Mouse (Mus musculus) CD4-positive, CD25-positive, alpha-beta regulatory T cell, adult 2 months (primary cell): ENCODE results near the gene Ntf5.
"Not testable (repeated sequence)": the region's sequence is repeated elsewhere in the genome, so short reads cannot be mapped to it uniquely, and the experiment has no call there.

Experiments used
- DNase-seq: peaks from one replicate; pipeline ENCODE4 v3.0.0-alpha.2; 2012; ENCODE audit warnings: low read depth, low spot score

Ntf5 gene

DNA sequence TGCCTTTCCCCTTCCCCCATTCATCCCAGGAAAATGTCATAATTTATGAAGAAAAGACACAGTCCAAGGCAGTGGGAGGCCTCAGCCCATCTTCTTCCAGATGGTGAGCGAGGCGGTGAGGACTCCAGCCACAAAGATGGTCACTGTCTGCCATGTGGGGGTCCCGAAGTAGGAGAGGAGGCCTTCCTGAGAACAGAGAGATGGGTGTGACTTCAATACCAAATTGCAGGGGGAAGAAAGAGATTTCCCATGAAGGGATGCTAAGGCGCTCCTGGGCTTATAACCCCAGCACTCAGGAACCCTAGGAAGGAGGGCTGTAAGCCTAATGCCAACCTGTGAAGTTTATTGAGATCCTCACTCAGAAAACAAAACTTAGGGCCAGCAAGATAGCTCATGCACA lies 48.3 kb downstream of the Ntf5 start:
- no peak for DNase-seq

DNA sequence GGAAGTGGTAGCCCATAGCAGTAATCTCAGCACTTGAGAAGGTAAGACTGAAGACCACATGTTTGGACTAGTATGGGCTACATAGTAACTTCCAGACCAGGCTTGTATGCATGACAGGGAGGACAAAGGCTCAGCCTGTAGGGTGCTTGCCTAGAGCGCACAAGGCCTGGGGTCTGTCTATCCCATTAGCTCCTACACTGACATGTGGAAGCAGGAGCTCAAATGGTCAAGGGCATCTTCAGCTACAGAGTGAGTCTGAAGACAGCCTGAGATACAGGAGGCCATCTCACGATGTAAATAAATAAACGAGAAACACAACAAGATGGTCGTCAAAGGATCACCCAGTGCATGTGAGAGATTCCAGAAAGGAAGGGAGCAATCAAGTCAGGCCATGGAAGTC lies 48.8 kb downstream of the Ntf5 start:
- DNase-seq: no peak

DNA sequence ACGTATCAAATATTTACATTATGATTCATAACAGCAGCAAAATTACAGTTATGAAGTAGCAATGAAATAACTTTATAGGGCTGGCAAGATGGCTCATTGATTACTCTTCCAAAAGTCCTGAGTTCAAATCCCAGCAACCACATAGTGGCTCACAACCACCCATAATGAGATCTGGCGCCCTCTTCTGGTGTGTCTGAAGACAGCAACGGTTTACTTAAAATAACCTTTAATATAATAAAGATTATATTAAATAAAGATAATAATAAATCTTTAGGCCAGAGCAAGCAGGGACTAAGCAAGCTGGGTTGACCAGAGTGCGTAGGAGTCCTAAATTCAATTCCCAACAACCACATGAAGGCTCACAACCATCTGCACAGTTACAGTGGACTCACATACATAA lies 49.4 kb downstream of the Ntf5 start:
- DNase-seq: not testable (repeated sequence)

DNA sequence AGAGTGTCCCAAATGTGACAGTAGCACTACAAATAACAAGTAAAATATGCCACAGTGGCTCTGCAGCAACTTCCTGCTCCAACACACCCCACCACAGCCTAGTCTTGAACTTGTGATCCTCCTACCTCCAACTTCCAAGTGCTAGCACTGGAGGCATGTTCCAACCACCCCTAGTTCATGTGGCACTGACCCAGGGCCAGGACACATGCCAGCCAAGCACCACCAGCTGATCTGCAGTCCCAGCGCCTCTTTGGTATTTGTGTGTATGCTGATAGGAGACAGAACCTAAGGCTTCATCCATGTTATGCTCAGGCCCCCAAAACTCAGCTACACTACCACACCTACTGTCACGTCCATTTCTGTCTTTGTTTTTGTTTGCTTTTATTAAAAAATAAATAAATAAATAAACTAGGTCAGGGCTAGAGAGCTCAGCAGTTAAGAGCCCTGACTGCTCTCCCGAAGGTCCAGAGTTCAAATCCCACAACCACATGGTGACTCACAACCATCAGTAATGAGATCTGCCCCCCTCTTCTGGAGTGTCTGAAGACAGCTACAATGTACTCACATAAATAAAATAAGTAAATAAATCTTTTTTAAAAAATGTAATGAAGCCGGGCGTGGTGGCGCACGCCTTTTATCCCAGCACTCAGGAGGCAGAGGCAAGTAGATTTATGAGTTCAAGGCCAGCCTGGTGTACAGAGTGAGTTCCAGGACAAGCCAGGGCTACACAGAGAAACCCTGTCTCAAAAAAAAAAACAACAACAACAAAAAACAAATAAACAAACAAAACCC lies 50.7 kb downstream of the Ntf5 start:
- no peak for DNase-seq

DNA sequence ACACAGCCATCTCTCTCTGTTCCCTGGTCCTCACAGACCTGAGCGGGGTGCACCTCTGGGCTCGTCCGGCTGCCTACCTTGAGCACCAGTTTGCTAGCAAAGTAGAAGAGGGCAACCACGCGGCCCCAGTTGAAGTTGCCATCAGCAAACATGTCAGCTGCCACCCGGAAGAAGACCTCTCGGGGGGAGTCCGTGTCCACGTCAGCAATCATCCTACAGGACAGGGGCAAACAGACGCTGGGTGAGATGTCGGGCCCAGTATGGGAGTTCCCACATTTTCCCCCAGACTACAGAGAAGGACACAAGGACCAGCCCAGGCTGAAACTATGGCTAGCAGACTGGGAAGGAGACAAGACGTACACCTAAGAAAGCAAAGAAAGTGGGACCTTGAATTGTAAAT lies 51.6 kb downstream of the Ntf5 start:
- no peak for DNase-seq

DNA sequence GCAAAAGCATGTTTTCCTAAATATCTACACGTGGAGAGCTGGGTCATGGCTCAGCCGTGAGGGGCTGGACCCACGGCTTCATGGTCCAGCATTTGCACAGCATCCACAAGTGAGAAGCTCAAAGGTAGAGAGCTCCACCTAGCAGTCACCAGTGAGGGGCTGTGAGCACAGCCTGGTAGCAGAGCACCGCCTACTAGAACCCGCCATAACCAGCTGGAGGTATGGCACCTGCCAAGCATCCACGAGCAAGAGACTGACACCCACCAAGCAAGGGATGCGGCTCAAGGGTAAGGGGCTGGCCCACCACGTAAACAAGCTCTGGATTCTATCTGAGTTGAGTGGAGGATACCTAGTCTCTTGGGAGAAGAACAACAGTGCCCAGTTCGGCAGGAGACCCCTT lies 52.1 kb downstream of the Ntf5 start:
- DNase-seq: no peak

DNA sequence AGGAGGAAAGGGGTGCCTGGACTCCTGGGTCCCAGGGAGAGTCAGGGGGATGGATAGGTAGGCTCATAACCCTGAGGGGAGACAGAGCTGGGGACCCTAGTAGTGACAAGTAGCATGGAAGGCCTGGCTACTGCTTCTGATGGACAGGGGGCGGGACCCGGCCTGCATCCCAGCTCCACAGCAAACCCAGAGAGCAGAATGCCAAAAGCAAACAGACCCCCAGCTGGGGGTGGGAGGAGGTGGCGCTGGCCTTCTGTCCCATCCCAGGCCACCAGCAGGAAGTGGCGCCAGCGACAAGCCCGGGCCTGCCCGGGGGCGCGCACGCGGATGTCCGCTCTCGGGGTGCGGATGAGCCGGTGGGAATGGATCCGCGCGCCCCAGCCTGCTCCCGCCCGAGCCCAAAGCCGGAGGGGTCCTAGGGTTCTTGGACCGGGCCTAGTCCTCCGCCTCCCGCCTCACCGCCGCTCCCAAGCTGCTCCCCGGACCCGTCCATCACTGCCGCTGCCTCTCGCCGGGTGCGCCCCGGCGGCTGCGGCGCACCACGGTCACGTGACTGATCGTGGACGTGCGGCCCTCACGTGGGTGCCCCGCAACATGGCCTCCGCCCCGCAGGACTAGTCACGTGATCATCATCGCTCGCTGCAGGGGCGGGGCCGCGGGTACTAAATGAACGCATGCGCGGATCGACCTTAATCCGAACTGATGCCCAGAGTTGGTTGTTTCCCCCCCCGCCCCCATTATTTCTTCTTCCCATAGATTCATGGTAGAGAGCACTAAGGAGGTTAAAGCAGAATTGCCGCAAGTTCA lies 53.0 kb downstream of the Ntf5 start, which contains the start of gene Bax:
TSS of gene Bax (minus strand) at position 616 of the 807 bp plus-strand sequence.
- DNase-seq: peak; percentile 98
